Mouse (Mus musculus): Measurements from ENCODE around the gene Kcnd2. TPM values are rescaled to one million over a fixed set of nuclear protein-coding genes. Genes with fewer than 3 reads are reported as not detected.

The Kcnd2 gene
- 0.06 and 0.12 TPM in 2 replicates for polyA plus RNA-seq (2015; fragmentation: Nextera tagmentation; extraction: Ambion mirVana)

DNA sequence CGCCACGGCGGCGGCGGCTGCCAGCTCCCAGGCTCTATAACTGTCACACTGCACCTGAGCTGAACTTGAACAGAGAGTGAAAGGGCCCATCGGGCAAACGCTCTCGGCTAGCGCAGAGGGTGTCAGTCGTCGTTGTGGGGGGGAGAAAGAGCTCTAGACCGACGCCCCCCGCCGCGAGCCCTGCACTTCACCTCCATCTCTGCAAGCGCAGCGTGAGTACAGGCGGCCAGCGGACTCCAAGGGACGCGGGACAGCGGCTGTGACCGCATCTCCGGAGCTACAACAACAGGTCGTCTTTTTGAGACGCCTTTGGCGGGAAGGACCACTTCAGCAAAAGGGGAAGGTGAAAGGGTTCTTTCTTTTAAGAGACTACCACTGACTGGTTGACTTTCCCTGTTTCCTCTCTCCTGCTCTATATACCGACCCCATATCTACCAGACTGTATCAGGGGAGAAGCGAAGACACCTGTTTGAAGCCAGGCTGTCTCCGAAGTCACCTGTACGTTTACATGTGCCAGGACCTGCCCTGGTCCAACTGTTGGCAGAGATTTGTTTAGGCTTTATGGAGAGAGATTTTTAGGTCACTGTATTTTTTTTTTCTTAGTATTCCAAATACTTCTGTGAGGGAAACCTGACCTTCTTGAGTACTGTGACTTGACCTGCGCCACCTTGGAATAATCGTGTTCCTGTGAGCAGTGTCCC, at the start of gene Kcnd2:
Kcnd2 (plus strand) TSS at position 13 of the 701 bp plus-strand sequence.
- Histone ChIP-seq H3K4me1 (ENCODE audit: insufficient read depth, low read depth, low read length) (no peaks in the 10 kb centered on the region; the same call in 1 of the 2 replicates), H3K9ac (replicated peaks; ENCODE audit: low read depth) (no peak within 1 kb of the TSS), H3K4me2 (replicated peaks; ENCODE audit: low read depth, low read length) (peak within 1 kb of the TSS; percentile 96), H3K9me3 (ENCODE audit: low read length) (no peaks in the 10 kb centered on the region), H3K36me3 (ENCODE audit: insufficient read depth, low read length) (no peaks in the 10 kb centered on the region), H3K27me3 (replicated peaks; ENCODE audit: insufficient read depth, low read length) (peaks cover 24% of the 10 kb centered on the region; the same call in 1 of the 2 replicates), H3K27ac (ENCODE audit: low read length) (no peak within 1 kb of the TSS), H3K4me3 (ENCODE audit: low read depth, low read length) (peak within 1 kb of the TSS; percentile 45)
- no peak for ATAC-seq
- no peak for DNase-seq (ENCODE audit: low spot score)
- WGBS: 9% methylated on average over 34 of the region's 34 CpGs
- TF ChIP-seq EP300 (IDR thresholded peaks at IDR 0.05) (no peak), CTCF (IDR thresholded peaks at IDR 0.05) (no peak)

DNA sequence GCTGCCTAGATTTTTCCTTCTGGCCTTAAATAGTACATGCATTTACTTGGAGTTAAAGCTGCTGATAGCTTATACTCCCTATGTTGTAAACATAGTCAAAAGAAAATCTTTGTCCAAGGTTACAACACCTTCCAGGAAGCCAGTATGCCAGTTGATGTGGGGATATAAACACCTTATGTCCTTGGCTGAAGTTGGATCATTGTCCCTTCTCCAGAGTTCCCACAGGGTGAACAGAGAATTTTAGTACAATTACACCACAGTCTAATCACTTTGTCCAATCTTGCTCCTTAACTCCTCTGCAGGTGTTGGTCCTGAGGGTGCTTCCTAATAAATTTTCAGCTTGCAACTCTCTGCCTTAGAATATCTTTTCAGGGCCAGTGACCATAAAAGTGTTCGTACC, 48.7 kb upstream of the Kcnd2 start:
- Histone ChIP-seq H3K27me3 (replicated peaks; ENCODE audit: insufficient read depth, low read length) (no peaks in the 10 kb centered on the region), H3K9ac (replicated peaks; ENCODE audit: low read depth) (no peak overlapping the region), H3K4me2 (replicated peaks; ENCODE audit: low read depth, low read length) (no peak overlapping the region), H3K4me3 (ENCODE audit: low read depth, low read length) (no peak overlapping the region), H3K4me1 (ENCODE audit: insufficient read depth, low read depth, low read length) (no peaks in the 10 kb centered on the region), H3K27ac (ENCODE audit: low read length) (no peak overlapping the region), H3K36me3 (ENCODE audit: insufficient read depth, low read length) (no peaks in the 10 kb centered on the region), H3K9me3 (ENCODE audit: low read length) (no peaks in the 10 kb centered on the region)
- 60% methylated on average over 1 of the region's 1 CpGs for WGBS
- no peak for ATAC-seq
- no peak for DNase-seq (ENCODE audit: low spot score)
- TF ChIP-seq CTCF (IDR thresholded peaks at IDR 0.05): no peak
- no peak for TF ChIP-seq EP300 (IDR thresholded peaks at IDR 0.05)

DNA sequence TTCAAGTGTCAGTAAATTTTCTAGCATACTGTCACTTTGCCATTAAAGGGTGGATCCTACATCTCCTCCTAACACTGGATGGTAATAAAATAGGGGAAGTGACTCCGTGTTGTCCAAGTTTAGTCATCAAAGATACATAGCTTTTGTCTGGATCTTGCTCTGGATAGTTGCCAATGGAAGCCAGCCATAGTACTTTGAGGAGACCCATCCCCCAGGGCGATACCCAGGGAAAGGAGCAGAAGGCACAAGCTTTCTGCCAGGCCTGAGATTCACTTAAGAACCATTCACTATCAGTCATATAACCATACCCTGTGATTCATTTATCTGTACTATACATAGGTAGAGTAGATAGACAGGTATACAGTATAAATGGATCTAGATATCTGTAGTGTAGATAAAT, 20.0 kb upstream of the Kcnd2 start:
- Histone ChIP-seq H3K4me1 (ENCODE audit: insufficient read depth, low read depth, low read length) (no peaks in the 10 kb centered on the region), H3K27me3 (replicated peaks; ENCODE audit: insufficient read depth, low read length) (no peaks in the 10 kb centered on the region), H3K9ac (replicated peaks; ENCODE audit: low read depth) (no peak overlapping the region), H3K9me3 (ENCODE audit: low read length) (no peaks in the 10 kb centered on the region), H3K27ac (ENCODE audit: low read length) (no peak overlapping the region), H3K4me2 (replicated peaks; ENCODE audit: low read depth, low read length) (no peak overlapping the region), H3K36me3 (ENCODE audit: insufficient read depth, low read length) (no peaks in the 10 kb centered on the region), H3K4me3 (ENCODE audit: low read depth, low read length) (no peak overlapping the region)
- TF ChIP-seq EP300 (IDR thresholded peaks at IDR 0.05) (no peak), CTCF (IDR thresholded peaks at IDR 0.05) (no peak)
- no peak for DNase-seq (ENCODE audit: low spot score)
- WGBS: 42% methylated on average over 2 of the region's 2 CpGs
- no peak for ATAC-seq

- no peaks in the 10 kb centered on the region for H3K36me3 ChIP-seq (ENCODE audit: insufficient read depth, low read length)
- H3K9ac ChIP-seq (replicated peaks; ENCODE audit: low read depth): no peak overlapping the region
- no peak overlapping the region for H3K27ac ChIP-seq (ENCODE audit: low read length)
- H3K4me2 ChIP-seq (replicated peaks; ENCODE audit: low read depth, low read length): peak overlapping the region; percentile 96
- ATAC-seq: no peak
- H3K27me3 ChIP-seq (replicated peaks; ENCODE audit: insufficient read depth, low read length): peaks cover 24% of the 10 kb centered on the region; the same call in 1 of the 2 replicates
- peak; percentile 71 for DNase-seq (ENCODE audit: low spot score)
- no peaks in the 10 kb centered on the region; the same call in 1 of the 2 replicates for H3K4me1 ChIP-seq (ENCODE audit: insufficient read depth, low read depth, low read length)
- no peaks in the 10 kb centered on the region for H3K9me3 ChIP-seq (ENCODE audit: low read length)
- 1% methylated on average over 29 of the region's 29 CpGs for WGBS
- TF ChIP-seq CTCF (IDR thresholded peaks at IDR 0.05) (peak; percentile 74), EP300 (IDR thresholded peaks at IDR 0.05) (no peak)
- H3K4me3 ChIP-seq (ENCODE audit: low read depth, low read length): peak overlapping the region; percentile 45
These were observed 1.2 kb upstream of the Kcnd2 start for GRCm38 (mm10) chr6:21213865-21214672.

DNA sequence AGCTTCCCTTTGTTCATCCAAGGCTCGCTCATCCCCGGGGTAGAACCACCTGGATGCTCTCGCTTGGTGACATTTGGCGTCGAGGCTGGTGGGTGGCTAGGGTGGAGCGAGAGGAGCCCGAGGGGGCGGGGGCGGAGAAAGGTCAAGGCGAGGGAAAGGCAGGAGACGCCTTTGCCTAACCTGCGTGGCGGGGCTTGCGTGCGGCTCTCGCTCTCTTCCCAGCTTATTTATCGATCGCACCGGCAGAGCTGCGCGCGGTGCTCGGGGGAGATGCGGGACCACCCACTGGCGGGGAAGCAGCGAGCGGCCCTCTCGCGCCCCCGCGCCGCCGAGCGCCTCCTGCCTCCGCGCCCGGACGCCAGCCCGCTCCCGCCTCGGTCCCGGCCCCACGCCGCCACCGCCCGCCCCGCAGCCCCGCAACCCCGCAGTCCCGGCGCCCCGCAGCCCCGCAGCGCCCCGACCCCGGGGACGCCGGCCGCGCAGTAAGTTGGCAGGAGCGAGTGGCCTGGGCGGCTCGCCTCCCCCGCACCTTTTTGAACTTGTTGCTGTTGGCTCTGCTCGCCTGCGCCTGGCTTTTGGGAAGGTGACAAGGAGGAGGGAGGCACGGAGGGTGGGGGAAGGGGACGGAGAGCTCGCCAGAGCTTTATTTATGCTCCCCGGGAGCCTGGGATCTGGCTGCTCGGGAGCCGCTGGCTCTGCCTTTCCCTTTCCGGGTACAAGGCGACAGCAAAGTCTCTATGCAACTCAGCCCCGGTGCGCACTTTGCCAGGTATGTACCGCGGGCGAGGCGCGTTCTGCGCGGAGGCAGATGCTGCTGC, 421 bp upstream of the Kcnd2 start:
- Histone ChIP-seq H3K4me1 (ENCODE audit: insufficient read depth, low read depth, low read length) (no peaks in the 10 kb centered on the region; the same call in 1 of the 2 replicates), H3K27me3 (replicated peaks; ENCODE audit: insufficient read depth, low read length) (peaks cover 24% of the 10 kb centered on the region; the same call in 1 of the 2 replicates), H3K36me3 (ENCODE audit: insufficient read depth, low read length) (no peaks in the 10 kb centered on the region), H3K27ac (ENCODE audit: low read length) (no peak overlapping the region), H3K9me3 (ENCODE audit: low read length) (no peaks in the 10 kb centered on the region), H3K4me3 (ENCODE audit: low read depth, low read length) (peak overlapping the region; percentile 45), H3K9ac (replicated peaks; ENCODE audit: low read depth) (no peak overlapping the region), H3K4me2 (replicated peaks; ENCODE audit: low read depth, low read length) (peak overlapping the region; percentile 96)
- ATAC-seq (no peak), DNase-seq (ENCODE audit: low spot score) (peak; percentile 29)
- 3% methylated on average over 71 of the region's 83 CpGs for WGBS
- no peak for TF ChIP-seq CTCF (IDR thresholded peaks at IDR 0.05)
- TF ChIP-seq EP300 (IDR thresholded peaks at IDR 0.05): no peak

Measured in lung, postnatal 0 days (tissue).